Mouse (Mus musculus) right cerebral cortex, adult 18-20 months (tissue): ENCODE data around the gene Fam3c.

Experiments
- DNase-seq: peaks from one replicate; pipeline ENCODE4 v3.0.0; 2022; ENCODE audit warnings: mixed read lengths

Fam3c gene

GRCm38 (mm10) chr6:22351551-22351950 is 4.5 kb downstream of the Fam3c start:
- no peak for DNase-seq

DNA sequence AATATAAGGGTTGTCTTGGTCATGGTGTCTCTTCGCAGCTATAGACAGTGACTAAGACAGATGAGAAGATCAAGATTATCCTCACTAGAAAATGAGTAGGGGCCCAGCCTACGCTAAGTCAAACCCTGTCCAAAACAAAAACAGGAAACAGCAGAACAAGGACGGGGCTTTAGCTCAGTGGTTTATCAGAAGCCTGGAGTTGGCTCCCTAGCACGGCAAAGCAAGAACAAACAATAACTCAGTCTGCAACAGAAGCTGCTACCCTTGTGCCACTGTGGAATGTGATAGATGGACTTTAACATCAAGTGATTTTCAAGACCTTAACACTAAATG is 5.8 kb downstream of the Fam3c start:
- no peak for DNase-seq

- no peak for DNase-seq
Measured at GRCm38 (mm10) chr6:22349531-22350238, 6.4 kb downstream of the Fam3c start.

- DNase-seq: no peak
Measured at GRCm38 (mm10) chr6:22348975-22349374, 7.1 kb downstream of the Fam3c start.

DNA sequence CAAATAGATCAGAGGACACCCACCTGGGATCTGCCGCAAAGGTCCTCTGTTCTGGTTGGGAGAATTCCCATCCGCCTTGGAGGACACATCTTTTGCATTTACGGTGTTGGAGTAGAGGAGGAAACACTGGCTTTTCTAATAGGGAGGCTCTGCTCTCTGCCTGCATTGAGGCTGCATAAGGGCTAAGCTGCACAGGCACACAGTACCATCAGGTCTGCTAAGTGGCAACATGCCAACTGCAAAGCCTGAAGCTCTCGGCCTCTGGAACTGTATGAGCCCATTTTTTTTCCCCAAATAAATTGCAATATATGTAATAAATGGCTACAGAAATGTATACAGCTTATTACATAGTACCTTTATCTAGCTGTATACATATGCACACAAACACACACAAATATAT is 7.9 kb downstream of the Fam3c start:
- DNase-seq: no peak

DNA sequence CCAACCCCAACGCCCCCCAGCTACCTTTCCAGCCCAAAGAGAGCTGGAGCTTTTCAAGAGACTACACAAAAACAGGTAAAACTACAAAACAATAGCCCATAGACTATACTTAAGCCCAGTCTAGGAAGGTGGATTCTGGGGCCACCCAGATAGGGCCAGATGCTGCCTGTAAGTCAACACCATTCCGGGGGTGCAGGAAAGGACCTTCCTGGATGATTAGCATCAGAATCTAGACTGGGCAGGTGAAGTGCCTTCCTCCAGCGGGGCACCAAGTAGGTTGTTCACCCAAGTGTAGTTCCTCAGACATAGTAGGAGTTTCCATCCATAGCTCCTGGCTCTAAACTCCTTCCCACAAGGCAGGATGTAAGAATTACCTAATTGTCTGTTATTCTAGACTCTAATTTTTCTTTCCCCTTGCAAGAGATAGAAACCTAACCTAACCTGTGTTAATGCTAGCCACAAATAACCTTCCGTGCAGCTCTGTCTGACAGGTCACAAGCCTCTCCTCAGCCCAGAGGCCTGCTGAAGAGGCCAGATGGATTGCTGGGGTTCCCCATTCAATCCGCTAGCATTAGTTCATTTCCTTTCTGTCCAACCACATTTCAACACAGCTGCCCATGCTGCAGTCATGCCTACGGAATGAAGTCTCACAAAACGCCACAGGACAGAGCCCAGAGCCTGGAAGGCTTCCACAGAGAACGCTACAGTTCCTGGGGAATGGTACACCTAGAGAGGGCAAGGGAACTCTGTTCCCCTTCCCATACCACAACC is 8.7 kb downstream of the Fam3c start:
- no peak for DNase-seq

DNA sequence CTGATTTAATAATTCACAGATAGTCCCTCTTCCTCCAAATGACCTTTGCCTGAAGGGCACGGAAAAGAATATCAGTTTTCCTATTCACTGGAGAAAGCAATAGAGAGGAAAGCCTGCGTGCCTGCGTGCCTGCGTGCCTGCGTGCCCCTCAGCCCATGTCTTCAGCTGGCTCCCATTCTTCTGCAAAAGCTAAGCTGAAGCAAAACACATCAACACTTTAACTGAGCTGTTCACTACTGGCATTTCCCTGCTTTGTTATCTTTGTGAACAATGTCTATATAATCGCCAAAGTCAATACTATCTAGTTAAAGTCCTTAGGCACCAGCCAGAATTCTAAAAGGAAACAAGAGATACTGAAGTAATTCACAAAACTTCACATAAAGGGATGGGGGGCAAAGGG is 11.6 kb downstream of the Fam3c start:
- DNase-seq: no peak

GRCm38 (mm10) chr6:22343706-22344105 is 12.3 kb downstream of the Fam3c start:
- no peak for DNase-seq

- DNase-seq: no peak
Measured at GRCm38 (mm10) chr6:22343292-22343691, 12.8 kb downstream of the Fam3c start.

DNA sequence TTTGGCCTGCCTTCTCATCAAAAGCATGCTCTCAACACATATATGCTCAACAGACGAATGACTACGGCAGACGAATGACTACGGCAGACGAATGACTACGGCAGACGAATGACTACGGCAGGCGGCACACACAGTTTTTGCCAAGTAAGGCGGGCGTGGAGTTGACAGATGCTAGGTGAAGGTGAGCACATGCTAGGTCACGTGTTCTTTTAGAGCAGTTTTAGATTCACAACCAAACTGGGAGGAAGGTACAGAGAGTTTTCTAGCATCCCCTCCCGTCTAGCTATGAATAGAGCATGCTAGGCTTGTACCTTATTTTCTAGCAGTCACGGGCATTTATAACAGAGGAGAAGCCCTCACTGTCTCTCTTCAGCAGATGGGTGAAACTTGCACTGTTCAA is 15.3 kb downstream of the Fam3c start:
- DNase-seq: no peak

- DNase-seq: no peak
Measured at GRCm38 (mm10) chr6:22339763-22340542, 16.1 kb downstream of the Fam3c start.

GRCm38 (mm10) chr6:22332548-22332947 is 23.5 kb downstream of the Fam3c start:
- no peak for DNase-seq

DNA sequence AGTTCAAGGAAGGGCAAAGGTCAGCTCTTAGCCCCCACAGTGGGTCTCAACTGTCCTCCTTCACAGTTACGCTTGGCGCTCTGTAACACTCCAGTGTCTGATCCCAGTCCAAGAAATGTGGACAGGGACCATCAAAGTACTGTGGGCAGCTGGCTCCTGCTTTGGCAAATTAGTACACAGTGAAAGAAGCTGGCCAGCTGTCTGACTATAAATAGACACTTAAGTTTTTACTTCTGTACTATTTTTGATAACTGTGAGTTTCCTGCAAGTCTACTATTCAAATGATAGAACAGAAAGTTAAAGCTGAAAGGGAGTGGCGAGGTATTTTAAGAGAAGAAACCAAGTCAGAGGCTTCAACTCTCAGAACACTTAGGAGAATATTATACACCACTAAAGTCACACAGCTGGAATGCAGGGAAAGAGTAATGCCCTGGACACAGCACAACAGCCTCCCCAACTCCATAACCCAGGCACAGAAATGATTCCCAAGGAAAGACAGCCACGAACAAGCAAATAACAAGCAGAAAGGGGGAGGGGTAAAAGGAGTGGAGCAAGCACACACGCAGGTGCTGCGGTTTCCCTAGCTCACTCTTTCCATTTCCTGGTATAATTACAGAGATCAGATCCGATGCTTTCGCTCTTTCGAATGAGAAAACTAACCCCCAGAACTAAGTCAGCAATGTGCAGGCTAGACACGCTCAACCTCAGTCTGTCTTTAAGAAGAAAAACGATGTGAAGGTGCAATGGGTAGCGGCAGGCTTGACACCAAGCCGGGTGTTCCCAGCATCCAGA is 25.7 kb downstream of the Fam3c start:
- DNase-seq: no peak

GRCm38 (mm10) chr6:22327931-22328330 is 28.1 kb downstream of the Fam3c start:
- DNase-seq: no peak

DNA sequence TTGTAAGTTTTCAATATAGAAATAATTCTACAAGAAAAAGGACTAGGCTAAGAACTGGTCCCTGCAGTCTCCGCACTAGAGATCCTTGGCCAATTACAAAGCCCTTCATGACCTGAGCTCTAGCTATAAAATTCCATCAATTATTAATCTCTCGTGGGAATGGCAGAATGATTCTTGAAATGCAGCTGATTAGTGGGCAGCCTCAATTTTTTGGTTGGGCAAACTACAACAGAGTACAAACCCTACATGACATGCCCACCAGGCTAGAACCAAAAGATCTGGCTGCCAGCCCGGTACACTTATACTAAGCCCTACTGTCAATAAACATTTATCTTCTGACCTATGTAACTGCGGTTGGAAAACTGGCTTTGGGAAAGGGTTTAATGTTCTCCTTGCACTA is 29.0 kb downstream of the Fam3c start:
- DNase-seq: no peak

DNA sequence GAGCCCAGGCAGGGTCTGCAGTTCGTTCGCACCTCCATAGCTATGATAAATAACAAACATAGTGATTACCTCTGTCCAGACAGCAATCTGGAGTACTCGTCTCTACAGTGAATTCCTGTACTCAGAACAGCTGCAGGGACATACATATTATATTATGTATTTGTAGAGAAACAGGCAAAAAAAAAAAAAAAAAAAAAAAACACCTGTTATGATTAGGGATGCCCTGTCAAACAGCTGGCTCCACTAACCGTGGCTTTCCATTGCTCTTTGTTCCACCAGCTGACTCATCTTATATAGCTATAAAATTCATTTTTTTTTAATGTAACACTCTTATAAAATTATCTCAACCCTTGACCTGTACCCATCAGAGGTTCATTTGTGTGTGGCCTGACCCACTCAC is 29.8 kb downstream of the Fam3c start:
- no peak for DNase-seq

GRCm38 (mm10) chr6:22325364-22326072 is 30.5 kb downstream of the Fam3c start:
- peak; percentile 71 for DNase-seq

GRCm38 (mm10) chr6:22298059-22298458 is 58.0 kb downstream of the Fam3c start:
- DNase-seq: no peak

- DNase-seq: no peak
Measured at GRCm38 (mm10) chr6:22297028-22297427, 59.0 kb downstream of the Fam3c start.

GRCm38 (mm10) chr6:22293922-22294321 is 62.1 kb downstream of the Fam3c start:
- DNase-seq: no peak

- DNase-seq: no peak
Measured at GRCm38 (mm10) chr6:22292056-22292455, 64.0 kb downstream of the Fam3c start.

- no peak for DNase-seq
Measured at GRCm38 (mm10) chr6:22290790-22291189, 65.3 kb downstream of the Fam3c start.
